Mouse (Mus musculus): Measurements from ENCODE around the gene Taok1. TPM values are rescaled to one million over a fixed set of nuclear protein-coding genes. Genes with fewer than 3 reads are reported as not detected.

Taok1 gene
- 10 to 100 TPM; 41.3 to 41.5 TPM for total RNA-seq (2023)

DNA sequence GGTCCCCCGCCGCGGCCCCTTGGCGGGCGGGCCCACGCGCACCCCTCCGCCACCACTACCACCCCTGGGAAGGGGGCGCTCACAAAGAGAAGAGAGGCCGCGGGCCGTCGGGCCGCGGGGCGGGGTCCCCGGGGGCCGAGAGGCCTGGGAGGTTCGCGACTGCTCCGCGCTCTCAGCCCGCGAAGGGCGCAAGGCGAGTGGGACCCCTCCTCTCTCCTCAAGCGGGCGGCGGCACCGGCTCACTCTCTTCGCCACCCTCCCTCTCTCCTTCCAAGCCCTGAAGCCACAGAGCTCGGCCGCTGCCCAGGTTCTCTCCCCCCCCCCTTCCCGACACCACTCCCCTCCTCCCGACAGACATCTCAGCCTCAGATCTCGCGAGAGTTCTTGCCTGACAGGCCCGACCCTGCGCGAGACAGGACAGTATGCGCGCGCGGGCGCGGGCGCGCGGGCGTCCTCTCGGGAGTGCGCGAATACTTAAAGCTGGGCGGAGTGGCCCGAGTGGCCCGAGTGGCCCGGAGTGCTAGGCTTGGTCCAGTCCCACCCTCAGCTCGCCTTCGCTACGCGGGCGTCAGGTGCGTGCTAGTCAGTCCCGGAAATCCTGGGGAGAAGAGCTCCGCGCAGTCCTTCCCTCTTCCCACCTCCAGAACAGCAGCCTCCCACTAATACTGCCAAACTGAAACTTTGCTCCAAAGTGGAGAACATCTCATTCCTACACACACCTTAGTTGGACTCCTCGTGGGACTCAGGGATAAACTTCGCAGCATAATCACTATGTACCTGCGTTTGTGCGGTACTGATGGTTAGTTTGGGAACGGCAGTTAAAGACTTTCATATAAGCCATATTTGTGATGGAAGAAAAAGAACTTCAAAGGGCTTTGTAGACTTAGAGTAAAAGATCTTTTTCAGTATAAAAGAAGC is at the start of gene Taok1:
Gene Taok1 (minus strand): TSS at position 278 of the 918 bp plus-strand sequence.

GRCm38 (mm10) chr11:77519043-77519442 is 88.6 kb downstream of the Taok1 start, which contains the start of gene Gm10392:
Gene Gm10392 (minus strand): TSS chr11:77519198.

DNA sequence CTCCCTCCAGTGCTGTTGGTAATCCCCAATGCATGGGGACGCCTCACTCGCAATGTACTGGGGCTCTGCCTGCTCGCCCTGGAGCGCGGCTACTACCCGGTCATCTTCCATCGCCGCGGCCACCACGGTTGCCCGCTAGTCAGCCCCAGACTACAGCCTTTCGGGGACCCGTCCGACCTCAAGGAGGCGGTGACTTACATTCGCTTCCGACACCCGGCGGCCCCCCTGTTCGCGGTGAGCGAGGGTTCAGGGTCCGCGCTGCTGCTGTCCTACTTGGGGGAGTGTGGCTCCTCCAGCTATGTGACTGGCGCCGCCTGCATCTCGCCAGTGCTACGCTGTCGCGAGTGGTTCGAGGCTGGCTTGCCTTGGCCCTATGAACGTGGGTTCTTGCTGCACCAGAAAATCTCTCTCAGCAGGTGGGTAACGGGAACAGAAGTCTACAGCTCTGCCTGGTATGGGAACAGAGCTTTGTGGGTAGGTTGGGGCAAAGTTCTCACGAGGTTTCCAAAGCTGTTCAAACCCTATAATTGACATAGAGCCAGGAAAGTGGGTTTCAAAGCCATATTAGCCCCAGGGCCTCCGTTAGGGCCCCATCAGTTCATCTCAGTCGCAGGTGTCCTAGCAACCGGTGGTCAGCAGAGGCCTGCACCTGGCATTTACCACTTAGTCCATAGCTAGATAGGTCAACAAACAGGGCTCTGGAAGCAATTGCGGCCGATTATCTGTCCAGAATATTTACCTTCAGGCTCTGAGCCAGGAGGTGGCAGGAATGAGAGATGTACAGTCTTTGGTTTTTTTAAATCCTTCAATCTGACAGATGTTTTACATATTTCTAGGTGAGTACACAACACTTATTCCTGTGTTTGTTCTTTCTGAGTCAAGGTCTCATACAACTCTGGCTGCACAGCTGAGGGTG is 91.7 kb downstream of the Taok1 start, which contains the start of gene Trp53i13:
Gene Trp53i13 (minus strand): TSS at position 344 of the 916 bp plus-strand sequence.

GRCm38 (mm10) chr11:77514832-77515636 is 92.6 kb downstream of the Taok1 start, which contains the start of gene Abhd15:
Gene Abhd15 (plus strand): TSS chr11:77515121.

GRCm38 (mm10) chr11:77493512-77494343 is 113.9 kb downstream of the Taok1 start, which contains the start of gene Git1:
Gene Git1 (plus strand): TSS chr11:77493562.

DNA sequence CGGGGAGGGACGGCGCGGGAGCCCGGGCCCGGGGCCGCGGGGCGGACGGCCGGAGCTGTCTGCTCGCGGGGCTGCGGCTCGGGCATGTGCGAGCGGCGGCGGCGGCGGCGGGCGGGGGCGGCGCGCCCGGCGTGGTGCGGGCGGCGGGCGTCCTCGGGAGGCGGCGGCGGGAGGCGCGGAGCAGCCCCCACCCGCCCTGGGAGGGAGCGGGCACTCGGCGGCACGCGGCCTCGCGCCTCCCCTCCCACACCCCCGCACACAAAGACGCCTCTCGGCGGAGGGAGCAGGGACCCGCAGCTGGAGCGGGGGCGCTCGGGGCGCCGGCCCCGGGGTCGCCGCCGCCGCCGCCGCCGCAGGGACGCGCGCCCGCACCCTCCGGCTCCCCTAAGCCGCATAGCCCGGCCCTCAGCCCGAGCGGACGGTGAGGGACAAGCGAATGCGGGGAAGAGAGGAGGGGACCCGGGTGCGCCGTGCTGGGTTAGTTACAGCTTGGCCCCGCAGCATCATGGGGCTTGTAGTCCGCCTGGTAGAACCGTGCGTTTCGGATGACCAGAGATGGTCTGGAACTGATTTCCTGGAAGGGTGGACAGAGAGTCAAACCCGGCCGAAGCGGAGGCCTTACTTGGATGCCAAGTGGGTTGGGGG is 117.9 kb downstream of the Taok1 start, which contains the start of gene Ankrd13b:
Gene Ankrd13b (minus strand): TSS at position 88 of the 645 bp plus-strand sequence.

Other genes with a start within 250 kb of the Taok1 start
- gene Coro6, start 145.4 kb downstream of the Taok1 start, total RNA-seq (2023): 1 to 10 TPM; 1.8 to 2.0 TPM
- gene Ankrd13b, start 118.1 kb downstream of the Taok1 start, total RNA-seq (2023): 10 to 100 TPM; 17.8 to 21.3 TPM
- 10 to 100 TPM; 49.3 to 55.4 TPM for gene Git1, start 114.3 kb downstream of the Taok1 start, total RNA-seq (2023)
- gene Abhd15, start 92.7 kb downstream of the Taok1 start, total RNA-seq (2023): 1 to 10 TPM; 7.3 to 7.6 TPM
- 10 to 100 TPM; 18.8 to 24.6 TPM for gene Trp53i13, start 91.8 kb downstream of the Taok1 start, total RNA-seq (2023)
- gene Gm10392, start 88.6 kb downstream of the Taok1 start, total RNA-seq (2023): 1 to 10 TPM; 1.4 to 1.9 TPM
- gene Nufip2, start 78.3 kb upstream of the Taok1 start, total RNA-seq (2023): 100 to 1,000 TPM; 145 to 161 TPM
- gene Cryba1, start 117.5 kb upstream of the Taok1 start, total RNA-seq (2023): not detected
- 10 to 100 TPM; 66.0 to 67.4 TPM for gene Myo18a, start 155.4 kb upstream of the Taok1 start, total RNA-seq (2023)
- gene Gm10277, start 179.9 kb upstream of the Taok1 start, total RNA-seq (2023): not detected

Measured in T-cell, adult 66 days (primary cell).